Mouse (Mus musculus): ENCODE measurements at regions not wholly inside any gene's neighbourhood (a gene's known extent, or its start where the extent isn't known, plus 50 kb on each side); places are given as distances from the start of the nearest gene placed in this dataset.
"Not testable (repeated sequence)": the region's sequence is repeated elsewhere in the genome, so short reads cannot be mapped to it uniquely, and the experiment has no call there.

DNA sequence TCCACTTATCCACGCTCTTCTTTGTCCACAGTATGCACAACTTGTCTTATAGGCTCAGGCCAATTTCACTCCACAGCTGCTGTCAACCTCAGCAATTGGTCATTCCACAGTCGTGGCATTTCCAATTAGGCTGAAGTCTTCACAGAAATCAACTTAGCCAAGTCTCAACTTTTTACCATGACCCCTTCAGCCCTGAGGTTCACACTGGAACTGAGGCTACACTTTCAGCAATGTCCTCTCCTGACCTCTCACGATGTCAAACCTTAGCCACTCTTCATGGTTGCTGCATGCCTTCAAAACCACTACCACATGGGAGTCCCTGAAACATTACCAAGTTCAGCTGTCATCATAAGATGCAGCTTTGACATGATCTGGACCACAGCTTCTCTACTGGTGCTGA, 310.1 kb downstream of the Gxylt1 start:
- WGBS, result 80% methylated on average over 3 of the region's 3 CpGs

DNA sequence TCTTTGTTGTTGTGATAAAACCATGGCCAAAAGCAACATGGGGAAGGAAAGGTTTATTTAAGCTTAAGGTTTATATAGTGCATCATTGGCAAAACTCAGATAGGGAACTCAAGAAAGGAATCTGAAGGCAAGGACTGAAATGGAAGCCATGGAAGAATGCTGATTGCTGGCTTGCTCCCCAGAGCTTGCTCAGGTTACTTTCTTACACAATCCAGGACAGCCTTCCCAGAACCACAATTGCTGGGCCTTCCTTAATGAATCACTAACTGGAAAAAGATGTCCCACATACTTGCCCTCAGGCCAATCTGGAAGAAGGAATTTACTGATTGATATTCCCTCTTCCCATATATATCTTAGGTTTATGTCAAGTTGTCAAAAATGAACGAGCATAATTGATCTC, 310.8 kb downstream of the Gxylt1 start:
- WGBS, result 76% methylated on average over 1 of the region's 1 CpGs

More for the DNA sequence above, 310.1 kb downstream of the Gxylt1 start:
- no peaks in the 10 kb centered on the region for H3K4me1 ChIP-seq (replicated peaks)
- H3K9ac ChIP-seq, result no peak overlapping the region
- no peak overlapping the region for H3K4me3 ChIP-seq (replicated peaks)
- no peaks in the 10 kb centered on the region for H3K9me3 ChIP-seq
- no peak for ATAC-seq
- no peaks in the 10 kb centered on the region for H3K36me3 ChIP-seq
- H3K27me3 ChIP-seq (replicated peaks), result no peaks in the 10 kb centered on the region
- no peak overlapping the region for H3K4me2 ChIP-seq (replicated peaks)
- H3K27ac ChIP-seq, result no peak overlapping the region

GRCm38 (mm10) chr15:92950912-92951311, 324.1 kb downstream of the Gxylt1 start:
- H3K27ac ChIP-seq; H3K4me3 ChIP-seq (replicated peaks); H3K27me3 ChIP-seq (replicated peaks); H3K4me1 ChIP-seq (replicated peaks); H3K4me2 ChIP-seq (replicated peaks); ATAC-seq; H3K36me3 ChIP-seq; H3K9me3 ChIP-seq; H3K9ac ChIP-seq: not testable (repeated sequence)
- 89% methylated on average over 3 of the region's 3 CpGs for WGBS

More for the DNA sequence above, 310.8 kb downstream of the Gxylt1 start:
- no peaks in the 10 kb centered on the region for H3K4me1 ChIP-seq (replicated peaks)
- H3K4me3 ChIP-seq (replicated peaks), result no peak overlapping the region
- H3K27me3 ChIP-seq (replicated peaks), result no peaks in the 10 kb centered on the region
- no peaks in the 10 kb centered on the region for H3K36me3 ChIP-seq
- ATAC-seq, result no peak
- H3K27ac ChIP-seq, result no peak overlapping the region
- no peak overlapping the region for H3K4me2 ChIP-seq (replicated peaks)
- H3K9ac ChIP-seq, result no peak overlapping the region
- no peaks in the 10 kb centered on the region for H3K9me3 ChIP-seq

GRCm38 (mm10) chr15:92946216-92946615, 328.8 kb downstream of the Gxylt1 start:
- Histone ChIP-seq H3K36me3 (no peaks in the 10 kb centered on the region), H3K27me3 (replicated peaks) (no peaks in the 10 kb centered on the region), H3K4me2 (replicated peaks) (no peak overlapping the region), H3K9me3 (no peaks in the 10 kb centered on the region), H3K4me3 (replicated peaks) (no peak overlapping the region), H3K27ac (no peak overlapping the region), H3K9ac (no peak overlapping the region), H3K4me1 (replicated peaks) (no peaks in the 10 kb centered on the region)
- WGBS, result 75% methylated on average over 5 of the region's 5 CpGs
- no peak for ATAC-seq

GRCm38 (mm10) chr15:92903821-92904220, 371.2 kb downstream of the Gxylt1 start:
- H3K9ac ChIP-seq, result no peak overlapping the region
- no peaks in the 10 kb centered on the region for H3K9me3 ChIP-seq
- ATAC-seq, result no peak
- H3K36me3 ChIP-seq, result no peaks in the 10 kb centered on the region
- no peak overlapping the region for H3K4me2 ChIP-seq (replicated peaks)
- no peak overlapping the region for H3K4me3 ChIP-seq (replicated peaks)
- H3K4me1 ChIP-seq (replicated peaks), result no peaks in the 10 kb centered on the region
- H3K27ac ChIP-seq, result no peak overlapping the region
- H3K27me3 ChIP-seq (replicated peaks), result no peaks in the 10 kb centered on the region
- 81% methylated on average over 8 of the region's 8 CpGs for WGBS

GRCm38 (mm10) chr15:92897277-92897676, 377.7 kb downstream of the Gxylt1 start:
- no peak overlapping the region for H3K4me2 ChIP-seq (replicated peaks)
- ATAC-seq, result no peak
- H3K9me3 ChIP-seq, result no peaks in the 10 kb centered on the region
- no peak overlapping the region for H3K9ac ChIP-seq
- 88% methylated on average over 7 of the region's 7 CpGs for WGBS
- H3K4me1 ChIP-seq (replicated peaks), result no peaks in the 10 kb centered on the region
- no peak overlapping the region for H3K27ac ChIP-seq
- H3K4me3 ChIP-seq (replicated peaks), result no peak overlapping the region
- no peaks in the 10 kb centered on the region for H3K36me3 ChIP-seq
- H3K27me3 ChIP-seq (replicated peaks), result no peaks in the 10 kb centered on the region

- Histone ChIP-seq H3K27ac (no peak overlapping the region), H3K9me3 (no peaks in the 10 kb centered on the region), H3K4me2 (replicated peaks) (no peak overlapping the region), H3K4me1 (replicated peaks) (no peaks in the 10 kb centered on the region), H3K36me3 (no peaks in the 10 kb centered on the region), H3K4me3 (replicated peaks) (no peak overlapping the region), H3K27me3 (replicated peaks) (no peaks in the 10 kb centered on the region), H3K9ac (no peak overlapping the region)
- ATAC-seq, result no peak
- 67% methylated on average over 4 of the region's 4 CpGs for WGBS
Measured at GRCm38 (mm10) chr15:92895836-92896235, 379.1 kb downstream of the Gxylt1 start.

GRCm38 (mm10) chr15:92876438-92876837, 398.5 kb downstream of the Gxylt1 start:
- Histone ChIP-seq H3K27me3 (replicated peaks) (no peaks in the 10 kb centered on the region), H3K4me1 (replicated peaks) (no peaks in the 10 kb centered on the region), H3K9ac (no peak overlapping the region), H3K36me3 (no peaks in the 10 kb centered on the region), H3K9me3 (no peaks in the 10 kb centered on the region), H3K4me2 (replicated peaks) (no peak overlapping the region), H3K27ac (no peak overlapping the region), H3K4me3 (replicated peaks) (no peak overlapping the region)
- 90% methylated on average over 5 of the region's 5 CpGs for WGBS
- ATAC-seq, result no peak

DNA sequence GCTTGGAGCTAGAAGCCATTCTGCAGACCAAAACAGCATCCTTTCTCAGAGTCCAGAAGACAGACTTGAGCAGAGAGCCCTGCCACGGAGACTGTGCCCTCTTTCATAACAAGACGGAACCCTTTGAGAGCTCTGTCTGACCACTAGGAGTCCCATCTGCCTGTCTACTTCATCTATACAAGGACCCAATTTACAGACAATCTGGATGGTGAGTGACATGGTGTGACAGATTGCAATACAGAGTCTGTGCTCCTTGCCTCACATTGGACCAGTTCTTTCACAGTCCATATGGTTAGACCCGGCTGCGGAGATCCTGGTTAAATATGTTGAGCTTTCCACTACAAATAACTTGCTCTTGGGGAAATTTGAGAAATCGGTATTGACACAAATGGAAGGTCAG, 410.9 kb downstream of the Gxylt1 start:
- Histone ChIP-seq H3K4me1 (replicated peaks) (no peaks in the 10 kb centered on the region), H3K27me3 (replicated peaks) (no peaks in the 10 kb centered on the region), H3K4me2 (replicated peaks) (no peak overlapping the region), H3K36me3 (no peaks in the 10 kb centered on the region), H3K9me3 (no peaks in the 10 kb centered on the region), H3K4me3 (replicated peaks) (no peak overlapping the region), H3K27ac (no peak overlapping the region), H3K9ac (no peak overlapping the region)
- WGBS, result 86% methylated on average over 5 of the region's 5 CpGs
- ATAC-seq, result no peak

DNA sequence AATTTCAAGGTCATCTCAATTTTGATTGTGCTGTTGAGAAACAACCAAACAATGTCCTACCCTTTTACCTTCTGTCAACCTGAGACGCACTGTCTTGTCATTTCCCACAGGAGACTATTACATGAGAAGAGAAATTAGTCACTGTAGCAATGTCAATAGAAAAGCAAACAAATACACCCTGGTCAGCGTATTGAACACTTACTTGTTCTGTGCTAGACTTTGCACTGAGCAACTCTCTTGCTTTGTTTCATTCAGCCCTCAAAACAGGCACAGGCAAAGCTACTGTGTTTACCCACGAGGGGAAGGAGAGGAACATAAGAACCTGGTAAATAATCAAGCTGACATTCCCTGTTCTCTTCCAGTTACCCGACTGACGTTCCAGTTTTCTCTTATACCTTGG, 424.1 kb downstream of the Gxylt1 start:
- Histone ChIP-seq H3K27ac (no peak overlapping the region), H3K9ac (no peak overlapping the region), H3K9me3 (no peaks in the 10 kb centered on the region), H3K4me1 (replicated peaks) (no peaks in the 10 kb centered on the region), H3K27me3 (replicated peaks) (no peaks in the 10 kb centered on the region), H3K4me2 (replicated peaks) (no peak overlapping the region), H3K36me3 (no peaks in the 10 kb centered on the region), H3K4me3 (replicated peaks) (no peak overlapping the region)
- no peak for ATAC-seq
- WGBS, result 44% methylated on average over 5 of the region's 5 CpGs

DNA sequence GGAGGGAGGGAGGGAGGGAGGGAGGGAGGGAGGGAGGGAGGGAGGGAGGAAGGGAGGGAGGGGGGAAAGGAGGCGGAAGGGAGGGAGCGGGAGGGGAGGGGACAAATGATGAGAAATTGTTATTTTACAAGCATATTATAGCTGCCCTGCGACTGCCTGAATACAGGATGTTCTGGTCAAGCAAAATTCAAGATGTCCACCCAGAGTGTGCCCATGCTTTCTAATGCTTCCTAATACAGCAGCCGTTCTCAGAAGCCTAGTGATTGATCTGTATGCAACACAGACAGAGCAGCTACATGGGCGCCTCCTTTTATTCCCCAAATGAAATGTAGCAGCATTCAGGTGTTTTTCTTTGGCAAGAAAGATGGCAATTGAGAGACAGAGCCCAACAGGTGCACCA, 434.9 kb downstream of the Gxylt1 start:
- Histone ChIP-seq H3K36me3 (no peaks in the 10 kb centered on the region), H3K4me1 (replicated peaks) (no peaks in the 10 kb centered on the region), H3K27me3 (replicated peaks) (no peaks in the 10 kb centered on the region), H3K9ac (no peak overlapping the region), H3K9me3 (no peaks in the 10 kb centered on the region), H3K27ac (no peak overlapping the region), H3K4me3 (replicated peaks) (no peak overlapping the region), H3K4me2 (replicated peaks) (no peak overlapping the region)
- 70% methylated on average over 5 of the region's 5 CpGs for WGBS
- no peak for ATAC-seq

- Histone ChIP-seq H3K27me3 (replicated peaks) (no peaks in the 10 kb centered on the region), H3K4me3 (replicated peaks) (no peak overlapping the region), H3K9me3 (no peaks in the 10 kb centered on the region), H3K4me1 (replicated peaks) (no peaks in the 10 kb centered on the region), H3K9ac (no peak overlapping the region), H3K4me2 (replicated peaks) (no peak overlapping the region), H3K36me3 (no peaks in the 10 kb centered on the region), H3K27ac (no peak overlapping the region)
- 70% methylated on average over 4 of the region's 4 CpGs for WGBS
- no peak for ATAC-seq
Measured at GRCm38 (mm10) chr15:92839611-92840010, 435.4 kb downstream of the Gxylt1 start.

- Histone ChIP-seq H3K27me3 (replicated peaks) (no peaks in the 10 kb centered on the region), H3K9me3 (no peaks in the 10 kb centered on the region), H3K36me3 (no peaks in the 10 kb centered on the region), H3K9ac (no peak overlapping the region), H3K4me1 (replicated peaks) (no peaks in the 10 kb centered on the region), H3K4me2 (replicated peaks) (no peak overlapping the region), H3K27ac (no peak overlapping the region), H3K4me3 (replicated peaks) (no peak overlapping the region)
- 75% methylated on average over 4 of the region's 4 CpGs for WGBS
- ATAC-seq, result no peak
Measured at GRCm38 (mm10) chr15:92826136-92826535, 429.5 kb downstream of the Pdzrn4 start.

All from intestine, embryonic 15.5 days (tissue).